Mouse (Mus musculus): Measurements from ENCODE around the gene Dapp1.

- no peak for TF ChIP-seq MAX (IDR thresholded peaks at IDR 0.05; ENCODE audit: low read depth)
- no peak for TF ChIP-seq E2F4 (IDR thresholded peaks at IDR 0.05; ENCODE audit: insufficient read depth)
These were observed 60.8 kb downstream of the Dapp1 start for GRCm38 (mm10) chr3:137920594-137920993.

All from myocyte (in vitro differentiated cells).